Mouse (Mus musculus): ENCODE measurements around the gene Gm49380. TPM values are rescaled to one million over a fixed set of nuclear protein-coding genes. Genes with fewer than 3 reads are reported as not detected.

The Gm49380 gene
- polyA plus RNA-seq, 1 experiment from 2014 or later = not detected

DNA sequence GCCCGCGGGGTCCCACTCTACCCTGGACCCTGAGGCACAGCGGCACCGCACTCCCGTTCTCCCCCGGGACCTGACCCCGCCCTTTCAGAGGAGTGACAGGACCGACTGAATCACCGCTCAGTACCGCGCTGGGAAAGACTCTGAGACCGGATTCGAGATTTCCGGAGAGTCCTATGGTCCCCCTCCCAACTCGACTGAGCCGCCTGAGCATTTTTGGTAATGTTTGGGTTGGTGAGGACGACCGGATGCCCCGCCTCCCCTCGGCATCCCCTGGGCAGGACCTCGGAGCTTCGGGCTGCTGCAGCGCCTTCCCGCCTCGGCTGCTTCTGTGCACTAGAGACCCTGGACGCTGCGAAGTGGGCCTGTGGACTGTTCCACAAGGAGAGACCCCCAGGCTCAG lies 16.7 kb upstream of the Gm49380 start:
- Histone ChIP-seq H3K4me2 (peak overlapping the region; percentile 69), H3K27me3 (replicated peaks; ENCODE audit: control insufficient read depth, insufficient read depth, low read length) (peaks cover 64% of the 10 kb centered on the region), H3K27ac (ENCODE audit: low read depth, low read length) (peak overlapping the region; percentile 59), H3K9me3 (ENCODE audit: control insufficient read depth, low read length) (no peaks in the 10 kb centered on the region), H3K9ac (ENCODE audit: low read depth, low read length) (peak overlapping the region; percentile 40), H3K36me3 (ENCODE audit: control insufficient read depth, insufficient read depth, low read length) (no peaks in the 10 kb centered on the region), H3K4me3 (ENCODE audit: low read depth, low read length) (peak overlapping the region; percentile 41), H3K4me1 (replicated peaks; ENCODE audit: control insufficient read depth, insufficient read depth, low read length) (peaks cover 29% of the 10 kb centered on the region)
- DNase-seq (ENCODE audit: low spot score) (peak; percentile 69), ATAC-seq (replicated peaks; ENCODE audit: low FRiP score) (peak; percentile 32; the same call in 1 of the 2 replicates)
- under 1% methylated on average over 27 of the region's 27 CpGs for WGBS

- Histone ChIP-seq H3K36me3 (ENCODE audit: control insufficient read depth, insufficient read depth, low read length) (no peaks in the 10 kb centered on the region), H3K4me1 (replicated peaks; ENCODE audit: control insufficient read depth, insufficient read depth, low read length) (peaks cover 25% of the 10 kb centered on the region), H3K27me3 (replicated peaks; ENCODE audit: control insufficient read depth, insufficient read depth, low read length) (peaks cover 60% of the 10 kb centered on the region), H3K4me3 (ENCODE audit: low read depth, low read length) (peak overlapping the region; percentile 41), H3K9ac (ENCODE audit: low read depth, low read length) (peak overlapping the region; percentile 40), H3K4me2 (peak overlapping the region; percentile 69), H3K9me3 (ENCODE audit: control insufficient read depth, low read length) (no peaks in the 10 kb centered on the region), H3K27ac (ENCODE audit: low read depth, low read length) (peak overlapping the region; percentile 59)
- no peak for ATAC-seq (replicated peaks; ENCODE audit: low FRiP score)
- 3% methylated on average over 9 of the region's 9 CpGs for WGBS
- DNase-seq (ENCODE audit: low spot score) = no peak
Observed at GRCm38 (mm10) chr9:44129633-44130032, 16.3 kb upstream of the Gm49380 start.

DNA sequence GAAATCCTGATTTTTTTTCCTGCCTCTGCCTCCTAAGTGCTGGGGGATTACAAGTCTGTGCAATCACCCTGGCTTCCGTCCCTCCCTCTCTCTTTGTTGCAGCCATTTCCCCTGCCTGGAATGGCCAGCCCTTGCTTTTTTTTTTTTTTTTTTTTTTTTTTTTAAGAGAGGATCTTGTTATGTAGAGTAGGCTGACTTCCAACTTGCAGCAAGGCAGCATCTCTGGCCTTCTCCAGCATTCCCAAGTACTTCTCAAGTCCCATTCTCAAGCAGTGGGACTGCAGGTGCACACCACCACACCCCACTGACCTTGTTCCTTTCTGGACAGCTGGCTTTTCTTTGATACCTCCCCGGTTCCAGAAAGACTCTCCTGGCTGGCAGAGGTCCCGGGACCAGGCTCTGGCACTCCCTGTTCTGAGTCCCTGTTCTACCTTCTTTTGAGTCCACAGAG lies 14.1 kb upstream of the Gm49380 start:
- ATAC-seq (replicated peaks; ENCODE audit: low FRiP score) = no peak
- Histone ChIP-seq H3K4me3 (ENCODE audit: low read depth, low read length) (no peak overlapping the region), H3K27ac (ENCODE audit: low read depth, low read length) (no peak overlapping the region), H3K4me2 (no peak overlapping the region), H3K36me3 (ENCODE audit: control insufficient read depth, insufficient read depth, low read length) (no peaks in the 10 kb centered on the region), H3K9me3 (ENCODE audit: control insufficient read depth, low read length) (no peaks in the 10 kb centered on the region), H3K9ac (ENCODE audit: low read depth, low read length) (no peak overlapping the region), H3K27me3 (replicated peaks; ENCODE audit: control insufficient read depth, insufficient read depth, low read length) (peaks cover 37% of the 10 kb centered on the region), H3K4me1 (replicated peaks; ENCODE audit: control insufficient read depth, insufficient read depth, low read length) (peaks cover 19% of the 10 kb centered on the region)
- WGBS = 80% methylated on average over 3 of the region's 3 CpGs
- DNase-seq (ENCODE audit: low spot score) = no peak

GRCm38 (mm10) chr9:44126746-44127145 lies 13.4 kb upstream of the Gm49380 start:
- Histone ChIP-seq H3K9ac (ENCODE audit: low read depth, low read length) (no peak overlapping the region), H3K4me1 (replicated peaks; ENCODE audit: control insufficient read depth, insufficient read depth, low read length) (peaks cover 19% of the 10 kb centered on the region), H3K36me3 (ENCODE audit: control insufficient read depth, insufficient read depth, low read length) (no peaks in the 10 kb centered on the region), H3K27me3 (replicated peaks; ENCODE audit: control insufficient read depth, insufficient read depth, low read length) (peaks cover 32% of the 10 kb centered on the region), H3K27ac (ENCODE audit: low read depth, low read length) (no peak overlapping the region), H3K4me2 (peak overlapping the region; percentile 31), H3K9me3 (ENCODE audit: control insufficient read depth, low read length) (no peaks in the 10 kb centered on the region), H3K4me3 (ENCODE audit: low read depth, low read length) (no peak overlapping the region)
- ATAC-seq (replicated peaks; ENCODE audit: low FRiP score) (no peak), DNase-seq (ENCODE audit: low spot score) (no peak)
- 83% methylated on average over 3 of the region's 3 CpGs for WGBS

GRCm38 (mm10) chr9:44125546-44126428 lies 12.5 kb upstream of the Gm49380 start:
- Histone ChIP-seq H3K27me3 (replicated peaks; ENCODE audit: control insufficient read depth, insufficient read depth, low read length) (peaks cover 22% of the 10 kb centered on the region), H3K27ac (ENCODE audit: low read depth, low read length) (no peak overlapping the region), H3K4me1 (replicated peaks; ENCODE audit: control insufficient read depth, insufficient read depth, low read length) (peaks cover 15% of the 10 kb centered on the region), H3K4me2 (peak overlapping the region; percentile 31), H3K9ac (ENCODE audit: low read depth, low read length) (no peak overlapping the region), H3K4me3 (ENCODE audit: low read depth, low read length) (no peak overlapping the region), H3K36me3 (ENCODE audit: control insufficient read depth, insufficient read depth, low read length) (no peaks in the 10 kb centered on the region), H3K9me3 (ENCODE audit: control insufficient read depth, low read length) (no peaks in the 10 kb centered on the region)
- DNase-seq (ENCODE audit: low spot score) (peak; percentile 78), ATAC-seq (replicated peaks; ENCODE audit: low FRiP score) (peak; percentile 42; the same call in 1 of the 2 replicates)
- WGBS = 35% methylated on average over 18 of the region's 18 CpGs

DNA sequence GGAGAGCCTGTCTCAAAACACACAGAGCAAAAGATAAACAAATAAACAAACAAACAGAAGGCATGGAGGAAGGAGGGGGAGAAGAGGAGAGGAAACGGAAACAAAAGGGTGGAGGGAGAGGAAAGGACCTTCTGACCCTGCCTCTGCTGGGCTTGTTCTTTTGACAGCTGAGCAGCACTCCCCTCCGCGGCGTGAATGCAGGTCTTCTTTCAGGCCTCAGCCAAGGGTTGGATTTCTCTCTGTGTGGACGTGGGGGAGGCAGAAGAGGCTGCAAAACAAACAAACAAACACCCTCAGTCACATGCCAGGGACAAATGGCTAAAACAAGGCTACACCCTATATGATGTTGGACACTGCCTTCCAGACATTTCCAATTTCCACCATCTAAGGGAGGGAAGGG lies 11.7 kb upstream of the Gm49380 start:
- H3K4me2 ChIP-seq = no peak overlapping the region
- no peak overlapping the region for H3K27ac ChIP-seq (ENCODE audit: low read depth, low read length)
- H3K4me1 ChIP-seq (replicated peaks; ENCODE audit: control insufficient read depth, insufficient read depth, low read length) = peaks cover 8% of the 10 kb centered on the region
- no peak overlapping the region for H3K9ac ChIP-seq (ENCODE audit: low read depth, low read length)
- H3K27me3 ChIP-seq (replicated peaks; ENCODE audit: control insufficient read depth, insufficient read depth, low read length) = peaks cover 14% of the 10 kb centered on the region
- 68% methylated on average over 5 of the region's 5 CpGs for WGBS
- H3K4me3 ChIP-seq (ENCODE audit: low read depth, low read length) = no peak overlapping the region
- DNase-seq (ENCODE audit: low spot score) (no peak), ATAC-seq (replicated peaks; ENCODE audit: low FRiP score) (no peak)
- H3K36me3 ChIP-seq (ENCODE audit: control insufficient read depth, insufficient read depth, low read length) = no peaks in the 10 kb centered on the region
- no peaks in the 10 kb centered on the region for H3K9me3 ChIP-seq (ENCODE audit: control insufficient read depth, low read length)

- WGBS = 66% methylated on average over 6 of the region's 6 CpGs
- peaks cover 7% of the 10 kb centered on the region; the same call in 1 of the 2 replicates for H3K27me3 ChIP-seq (replicated peaks; ENCODE audit: control insufficient read depth, insufficient read depth, low read length)
- H3K9me3 ChIP-seq (ENCODE audit: control insufficient read depth, low read length) = no peaks in the 10 kb centered on the region
- H3K9ac ChIP-seq (ENCODE audit: low read depth, low read length) = no peak overlapping the region
- H3K4me1 ChIP-seq (replicated peaks; ENCODE audit: control insufficient read depth, insufficient read depth, low read length) = peaks cover 1% of the 10 kb centered on the region; the same call in 1 of the 2 replicates
- H3K27ac ChIP-seq (ENCODE audit: low read depth, low read length) = no peak overlapping the region
- no peaks in the 10 kb centered on the region for H3K36me3 ChIP-seq (ENCODE audit: control insufficient read depth, insufficient read depth, low read length)
- no peak overlapping the region for H3K4me2 ChIP-seq
- DNase-seq (ENCODE audit: low spot score) = no peak
- no peak for ATAC-seq (replicated peaks; ENCODE audit: low FRiP score)
- no peak overlapping the region for H3K4me3 ChIP-seq (ENCODE audit: low read depth, low read length)
Observed at GRCm38 (mm10) chr9:44124317-44124716, 11.0 kb upstream of the Gm49380 start.

DNA sequence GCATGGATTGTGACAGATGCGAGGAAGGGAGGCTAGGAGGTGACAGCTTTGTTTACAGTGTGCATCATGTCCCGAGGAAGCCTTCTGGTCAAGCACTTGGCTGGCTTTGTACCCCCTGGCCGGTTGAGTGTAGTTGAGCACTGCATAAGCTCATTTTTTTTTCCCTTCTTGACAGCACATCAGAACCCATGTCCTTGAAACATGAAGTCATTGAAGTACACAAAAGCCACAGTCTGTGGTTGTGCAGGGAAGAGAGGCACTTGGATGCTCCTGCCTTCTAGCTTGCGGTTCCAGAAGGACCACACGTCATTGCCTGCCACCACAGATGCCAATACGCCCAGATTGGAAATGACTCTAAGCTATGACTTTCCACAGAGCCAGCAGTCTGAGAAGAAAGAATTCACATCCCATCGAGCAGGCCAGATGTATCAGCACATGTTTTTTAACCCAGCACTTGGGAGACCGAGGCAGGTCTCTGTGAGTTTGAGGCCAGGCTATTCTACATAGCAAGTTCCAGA lies 6.7 kb upstream of the Gm49380 start:
- no peaks in the 10 kb centered on the region for H3K27me3 ChIP-seq (replicated peaks; ENCODE audit: control insufficient read depth, insufficient read depth, low read length)
- WGBS = 77% methylated on average over 8 of the region's 8 CpGs
- no peaks in the 10 kb centered on the region for H3K4me1 ChIP-seq (replicated peaks; ENCODE audit: control insufficient read depth, insufficient read depth, low read length)
- H3K27ac ChIP-seq (ENCODE audit: low read depth, low read length) = no peak overlapping the region
- DNase-seq (ENCODE audit: low spot score) (no peak), ATAC-seq (replicated peaks; ENCODE audit: low FRiP score) (no peak)
- no peak overlapping the region for H3K4me3 ChIP-seq (ENCODE audit: low read depth, low read length)
- no peak overlapping the region for H3K9ac ChIP-seq (ENCODE audit: low read depth, low read length)
- no peaks in the 10 kb centered on the region for H3K36me3 ChIP-seq (ENCODE audit: control insufficient read depth, insufficient read depth, low read length)
- no peak overlapping the region for H3K4me2 ChIP-seq
- H3K9me3 ChIP-seq (ENCODE audit: control insufficient read depth, low read length) = no peaks in the 10 kb centered on the region
